Mouse (Mus musculus): ENCODE measurements at regions not wholly inside any gene's neighbourhood (a gene's known extent, or its start where the extent isn't known, plus 50 kb on each side); places are given as distances from the start of the nearest gene placed in this dataset.
A peak's percentile ranks its signal among the peaks of the same experiment; 100 is the strongest.

- no peak for DNase-seq (ENCODE audit: low spot score in 2 of 2)
Measured at GRCm38 (mm10) chr1:28229611-28230010, 550.4 kb downstream of the Gm597 start.

GRCm38 (mm10) chr1:28214243-28215038, 565.6 kb downstream of the Gm597 start:
- DNase-seq (ENCODE audit: low spot score in 2 of 2): peak; percentile 74 to 81
